Mouse (Mus musculus) E14TG2a.4 (cell line): ENCODE results near the gene Bmp6.

Experiments
- H3K27me3 ChIP-seq: 2 replicates; pipeline ENCODE4 v1.6.1; 2014; ENCODE audit warnings: low read length, control low read depth; ENCODE audit not compliant: insufficient read depth
- H3K36me3 ChIP-seq: 2 replicates; pipeline ENCODE4 v1.6.1; 2014; ENCODE audit warnings: low read length, control low read depth; ENCODE audit not compliant: insufficient read depth
- H3K4me1 ChIP-seq: replicated peaks from 2 replicates; pipeline ENCODE4 v1.6.1; 2014; ENCODE audit warnings: low read depth, low read length, control low read depth
- H3K4me3 ChIP-seq: replicated peaks from 2 replicates; pipeline ENCODE4 v1.5.1; 2014; ENCODE audit warnings: mild to moderate bottlenecking, low read length
- H3K9me3 ChIP-seq: 2 replicates; pipeline ENCODE4 v1.6.1; 2014; ENCODE audit warnings: low read length, control low read depth
- CTCF ChIP-seq: conservative IDR thresholded peaks from 2 replicates; pipeline ENCODE4 v1.5.1; 2014; ENCODE audit warnings: low read length
- NANOG ChIP-seq: IDR thresholded peaks from 2 replicates; pipeline ENCODE4 v1.6.1; 2014; ENCODE audit warnings: borderline replicate concordance, low read length, mixed read lengths
- POU5F1 ChIP-seq: IDR thresholded peaks from 2 replicates; pipeline ENCODE4 v1.6.1; 2014; ENCODE audit warnings: low read length, borderline replicate concordance

The Bmp6 gene

DNA sequence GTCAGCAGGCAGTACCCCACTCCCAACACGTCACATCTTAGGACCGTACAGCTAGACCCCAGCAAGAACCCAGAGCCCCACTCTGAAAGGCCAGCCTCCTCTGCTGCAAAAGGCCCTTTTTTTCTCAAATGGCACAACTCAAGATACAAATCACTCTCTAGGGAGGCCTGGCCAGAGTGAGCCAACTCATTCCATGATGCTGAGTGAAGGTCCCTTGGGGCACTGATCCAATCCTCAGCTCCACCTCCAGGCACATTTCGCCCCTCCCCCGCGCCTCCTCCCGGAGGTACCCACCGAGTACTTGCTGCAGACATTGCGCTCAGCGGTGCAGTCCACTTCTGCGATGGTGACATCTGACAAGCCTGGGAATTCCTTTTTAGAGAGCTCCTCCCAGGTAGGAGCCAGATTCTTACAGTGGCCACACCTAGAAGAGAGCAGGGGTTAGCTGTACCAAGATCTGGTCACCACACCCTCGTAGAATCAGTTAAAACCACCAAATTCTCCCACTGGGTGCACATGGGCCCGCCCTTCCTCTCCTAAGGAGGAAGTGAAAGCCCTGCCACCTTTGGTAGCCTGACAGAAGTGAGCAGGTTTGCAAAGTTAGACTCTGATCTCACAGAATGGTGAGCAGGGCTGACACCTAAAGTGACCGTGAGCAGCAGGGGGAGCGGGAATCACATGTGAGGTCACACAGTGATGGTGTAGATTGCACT, 158.4 kb downstream of the Bmp6 start:
- Histone ChIP-seq H3K27me3 (no peaks in the 10 kb centered on the region), H3K4me1 (peaks cover 31% of the 10 kb centered on the region), H3K4me3 (no peak overlapping the region; the same call in 1 of the 2 replicates), H3K36me3 (peaks cover 90% of the 10 kb centered on the region), H3K9me3 (no peaks in the 10 kb centered on the region)
- TF ChIP-seq NANOG (no peak), CTCF (no peak), POU5F1 (no peak)

DNA sequence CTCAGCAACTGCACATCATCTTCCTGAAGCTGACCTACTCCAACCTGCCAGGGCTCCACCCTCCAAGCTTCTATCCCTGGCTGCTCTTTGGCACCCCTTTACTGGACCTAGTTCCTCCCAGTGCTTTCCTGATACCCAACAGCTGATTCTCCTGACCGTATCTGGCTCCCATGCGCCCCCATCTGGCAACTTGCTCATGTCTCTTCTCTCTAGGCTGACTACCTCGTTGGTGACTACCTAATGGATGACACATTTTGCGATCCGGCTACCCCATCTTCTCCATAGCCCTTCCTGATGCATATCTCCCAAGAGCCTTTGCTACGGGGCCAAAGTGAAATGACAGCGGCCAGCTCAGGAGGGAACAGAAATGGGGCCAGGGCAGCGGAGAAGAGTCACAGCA, 161.4 kb downstream of the Bmp6 start:
- Histone ChIP-seq H3K4me1 (peaks cover 27% of the 10 kb centered on the region), H3K9me3 (no peaks in the 10 kb centered on the region), H3K4me3 (no peak overlapping the region), H3K36me3 (peaks cover 94% of the 10 kb centered on the region), H3K27me3 (no peaks in the 10 kb centered on the region)
- TF ChIP-seq CTCF (peak; percentile 25), POU5F1 (no peak), NANOG (no peak)

GRCm38 (mm10) chr13:38506936-38507335, 162.0 kb downstream of the Bmp6 start:
- H3K27me3 ChIP-seq = no peaks in the 10 kb centered on the region
- H3K36me3 ChIP-seq = peaks cover 91% of the 10 kb centered on the region
- H3K4me1 ChIP-seq = peaks cover 34% of the 10 kb centered on the region
- TF ChIP-seq CTCF (no peak), POU5F1 (no peak), NANOG (no peak)
- H3K9me3 ChIP-seq = no peaks in the 10 kb centered on the region
- H3K4me3 ChIP-seq = no peak overlapping the region

DNA sequence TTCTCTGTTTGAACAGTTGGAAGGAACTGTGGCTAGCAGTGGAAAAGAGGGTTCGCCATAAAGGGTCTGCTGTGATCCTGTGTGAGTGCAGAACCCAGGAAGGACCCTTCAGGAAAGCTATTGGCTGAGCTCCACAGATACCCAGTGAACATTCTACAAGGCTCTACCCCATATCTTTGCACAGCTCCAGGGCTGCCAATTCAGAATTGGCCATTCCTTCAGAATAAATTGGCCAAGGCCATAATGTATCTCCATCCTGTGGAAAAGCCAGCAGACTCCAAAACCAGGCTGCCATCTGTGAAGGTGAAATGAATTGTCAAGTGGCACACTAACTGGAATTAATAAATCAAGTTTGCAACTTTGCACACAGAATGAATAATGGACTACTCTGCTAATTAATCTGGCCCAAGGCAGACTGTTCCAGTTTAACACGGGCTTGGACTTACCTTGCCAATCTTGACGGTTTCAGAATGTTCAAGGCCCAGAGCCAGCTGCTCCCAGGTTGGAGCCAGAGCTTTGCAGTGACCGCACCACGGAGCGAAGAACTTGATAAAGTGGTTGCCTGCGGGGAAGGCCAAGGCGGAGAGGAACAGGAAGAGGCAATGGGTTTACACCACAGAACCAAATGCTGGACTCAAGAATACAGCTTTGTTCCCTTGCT, 164.9 kb downstream of the Bmp6 start:
- H3K4me1 ChIP-seq = peaks cover 41% of the 10 kb centered on the region
- TF ChIP-seq POU5F1 (no peak), CTCF (no peak), NANOG (no peak)
- H3K4me3 ChIP-seq = no peak overlapping the region
- no peaks in the 10 kb centered on the region for H3K27me3 ChIP-seq
- H3K36me3 ChIP-seq = peaks cover 81% of the 10 kb centered on the region
- no peaks in the 10 kb centered on the region for H3K9me3 ChIP-seq

GRCm38 (mm10) chr13:38511979-38512378, 167.1 kb downstream of the Bmp6 start:
- H3K27me3 ChIP-seq = no peaks in the 10 kb centered on the region
- H3K4me1 ChIP-seq = peaks cover 53% of the 10 kb centered on the region
- H3K36me3 ChIP-seq = peaks cover 81% of the 10 kb centered on the region
- H3K9me3 ChIP-seq = no peaks in the 10 kb centered on the region
- no peak overlapping the region for H3K4me3 ChIP-seq
- TF ChIP-seq NANOG (no peak), CTCF (no peak), POU5F1 (no peak)

GRCm38 (mm10) chr13:38513921-38514320, 169.0 kb downstream of the Bmp6 start:
- no peak for TF ChIP-seq POU5F1
- TF ChIP-seq NANOG = no peak
- TF ChIP-seq CTCF = no peak
- H3K4me3 ChIP-seq = no peak overlapping the region
- H3K4me1 ChIP-seq = peaks cover 57% of the 10 kb centered on the region
- peaks cover 82% of the 10 kb centered on the region for H3K36me3 ChIP-seq
- no peaks in the 10 kb centered on the region for H3K9me3 ChIP-seq
- H3K27me3 ChIP-seq = no peaks in the 10 kb centered on the region

- Histone ChIP-seq H3K36me3 (peaks cover 82% of the 10 kb centered on the region), H3K4me3 (no peak overlapping the region), H3K4me1 (peaks cover 57% of the 10 kb centered on the region), H3K9me3 (no peaks in the 10 kb centered on the region), H3K27me3 (no peaks in the 10 kb centered on the region)
- TF ChIP-seq CTCF = no peak
- TF ChIP-seq NANOG = no peak
- no peak for TF ChIP-seq POU5F1
Observed at GRCm38 (mm10) chr13:38515431-38515830, 170.5 kb downstream of the Bmp6 start.

DNA sequence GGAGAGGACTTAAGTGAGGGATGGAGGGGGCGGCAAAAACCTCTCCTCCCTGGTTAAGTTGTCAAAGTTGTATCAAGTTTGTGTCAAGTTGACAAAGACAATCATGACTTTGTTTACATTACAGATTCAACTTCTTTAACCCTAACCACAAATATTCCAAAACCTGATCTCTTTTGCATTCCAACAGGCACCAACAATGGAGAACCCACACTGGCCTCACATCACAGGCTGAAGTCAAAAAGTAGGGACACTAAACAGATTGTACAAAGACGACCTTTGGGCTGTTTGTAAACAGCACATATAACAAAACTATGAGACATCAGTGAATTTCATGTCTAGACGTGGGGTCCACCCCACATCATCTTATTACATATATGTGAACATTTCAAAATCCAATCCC, 170.9 kb downstream of the Bmp6 start:
- TF ChIP-seq NANOG (no peak), CTCF (no peak), POU5F1 (no peak)
- Histone ChIP-seq H3K27me3 (no peaks in the 10 kb centered on the region), H3K4me3 (no peak overlapping the region), H3K4me1 (peaks cover 57% of the 10 kb centered on the region), H3K9me3 (no peaks in the 10 kb centered on the region), H3K36me3 (peaks cover 82% of the 10 kb centered on the region)

GRCm38 (mm10) chr13:38516582-38516981, 171.7 kb downstream of the Bmp6 start:
- peaks cover 89% of the 10 kb centered on the region for H3K36me3 ChIP-seq
- H3K4me1 ChIP-seq = peaks cover 53% of the 10 kb centered on the region
- no peaks in the 10 kb centered on the region for H3K9me3 ChIP-seq
- TF ChIP-seq CTCF (no peak), NANOG (no peak), POU5F1 (no peak)
- H3K4me3 ChIP-seq = no peak overlapping the region
- no peaks in the 10 kb centered on the region for H3K27me3 ChIP-seq
